Mouse (Mus musculus) forebrain, embryonic 15.5 days (tissue): ENCODE data around the gene Rac1. TPM values are rescaled to one million over a fixed set of nuclear protein-coding genes. Genes with fewer than 3 reads are reported as not detected.

ENCODE experiments used
- ATAC-seq: fragments of 200-750 bp; cut with Nextera tagmentation; replicated peaks from 2 replicates; pipeline ENCODE4 v1.8.0; 2017; ENCODE audit warnings: mild to moderate bottlenecking, moderate TSS enrichment, moderate library complexity
- H3K27ac ChIP-seq: fragments of 300-500 bp; sonication (generic); replicated peaks from 2 replicates; pipeline ENCODE4 v1.5.1; 2015; ENCODE audit warnings: mild to moderate bottlenecking, inconsistent platforms
- H3K27me3 ChIP-seq: fragments of 300-500 bp; sonication (generic); 2 replicates; pipeline ENCODE4 v1.6.1; 2015; ENCODE audit warnings: inconsistent platforms
- H3K36me3 ChIP-seq: fragments of 300-500 bp; sonication (generic); 2 replicates; pipeline ENCODE4 v1.6.1; 2015; ENCODE audit warnings: mild to moderate bottlenecking, inconsistent platforms
- H3K4me1 ChIP-seq: fragments of 300-500 bp; sonication (generic); 2 replicates; pipeline ENCODE4 v1.6.1; 2015; ENCODE audit warnings: inconsistent platforms
- H3K4me2 ChIP-seq: fragments of 300-500 bp; sonication (generic); replicated peaks from 2 replicates; pipeline ENCODE4 v1.6.1; 2015; ENCODE audit warnings: mild to moderate bottlenecking, inconsistent platforms
- H3K4me3 ChIP-seq: fragments of 300-500 bp; sonication (generic); 2 replicates; pipeline ENCODE4 v1.5.1; 2015; ENCODE audit warnings: mild to moderate bottlenecking, inconsistent platforms
- H3K9ac ChIP-seq: fragments of 300-500 bp; sonication (generic); replicated peaks from 2 replicates; pipeline ENCODE4 v1.6.1; 2015; ENCODE audit warnings: mild to moderate bottlenecking, inconsistent platforms
- H3K9me3 ChIP-seq: fragments of 300-500 bp; sonication (generic); 2 replicates; pipeline ENCODE4 v1.6.1; 2016; ENCODE audit warnings: inconsistent platforms
- WGBS: fragments of 180-500 bp; shearing (Covaris S2); methylation state at CpG from one replicate; pipeline ENCODE4 v1.1.7; 2015; ENCODE audit warnings: mixed read lengths; 5-methylcytosine and 5-hydroxymethylcytosine counted together
- polyA plus RNA-seq: library from polyadenylated mRNA; unstranded; fragments of >200 nt; fragmentation: Nextera tagmentation; extraction: Ambion mirVana; gene quantifications from 2 replicates; pipeline ENCODE4 v1.2.1, GENCODE M21; 2015

Rac1 gene
- polyA plus RNA-seq, 1 experiment from 2014 or later = 402 TPM

GRCm38 (mm10) chr5:143464757-143465118 lies 63.1 kb downstream of the Rac1 start:
- H3K9ac ChIP-seq = peak overlapping the region; percentile 75
- WGBS = under 1% methylated on average over 20 of the region's 20 CpGs
- peaks cover 18% of the 10 kb centered on the region for H3K36me3 ChIP-seq
- H3K4me2 ChIP-seq = peak overlapping the region; percentile 79
- peaks cover 16% of the 10 kb centered on the region for H3K4me1 ChIP-seq
- peak; percentile 78; the same call in 1 of the 2 replicates for ATAC-seq
- H3K4me3 ChIP-seq = peak overlapping the region; percentile 78
- H3K27me3 ChIP-seq = no peaks in the 10 kb centered on the region
- H3K9me3 ChIP-seq = no peaks in the 10 kb centered on the region
- H3K27ac ChIP-seq = peak overlapping the region; percentile 58

GRCm38 (mm10) chr5:143464100-143464756 lies 63.6 kb downstream of the Rac1 start, which contains the start of gene Daglb:
Gene Daglb, plus strand, starts transcription at chr5:143464584.
- peak within 1 kb of the TSS; percentile 79 for H3K4me2 ChIP-seq
- peak within 1 kb of the TSS; percentile 58 for H3K27ac ChIP-seq
- H3K27me3 ChIP-seq = no peaks in the 10 kb centered on the region
- 3% methylated on average over 43 of the region's 43 CpGs for WGBS
- H3K9me3 ChIP-seq = no peaks in the 10 kb centered on the region
- peak; percentile 98 for ATAC-seq
- H3K4me3 ChIP-seq = peak within 1 kb of the TSS; percentile 78
- peaks cover 12% of the 10 kb centered on the region for H3K36me3 ChIP-seq
- peaks cover 16% of the 10 kb centered on the region for H3K4me1 ChIP-seq
- H3K9ac ChIP-seq = peak within 1 kb of the TSS; percentile 75

GRCm38 (mm10) chr5:143463671-143464070 lies 64.2 kb downstream of the Rac1 start:
- Histone ChIP-seq H3K27ac (peak overlapping the region; percentile 58; the same call in 1 of the 2 replicates), H3K9me3 (no peaks in the 10 kb centered on the region), H3K4me3 (peak overlapping the region; percentile 78), H3K27me3 (no peaks in the 10 kb centered on the region), H3K36me3 (peaks cover 11% of the 10 kb centered on the region), H3K9ac (peak overlapping the region; percentile 75), H3K4me2 (peak overlapping the region; percentile 79), H3K4me1 (peaks cover 16% of the 10 kb centered on the region)
- ATAC-seq = peak; percentile 27; the same call in 1 of the 2 replicates
- 75% methylated on average over 11 of the region's 11 CpGs for WGBS

Other genes with a start within 250 kb of the Rac1 start
- 0.08 TPM in 1 of 2 replicates, not detected in the other for gene Zfp853, start 234.4 kb downstream of the Rac1 start, polyA plus RNA-seq
- 47.9 and 50.4 TPM in 2 replicates for gene E130309D02Rik, start 212.7 kb downstream of the Rac1 start, polyA plus RNA-seq
- 73.5 and 75.0 TPM in 2 replicates for gene Zdhhc4, start 198.8 kb downstream of the Rac1 start, polyA plus RNA-seq
- 0.42 and 0.88 TPM in 2 replicates for gene Grid2ip, start 170.7 kb downstream of the Rac1 start, polyA plus RNA-seq
- gene Kdelr2, start 124.2 kb downstream of the Rac1 start, polyA plus RNA-seq = 117 and 128 TPM in 2 replicates
- gene Daglb, start 63.5 kb downstream of the Rac1 start, polyA plus RNA-seq = 16.2 and 16.5 TPM in 2 replicates
- 38.4 and 42.6 TPM in 2 replicates for gene Cyth3, start 94.4 kb upstream of the Rac1 start, polyA plus RNA-seq
- gene Usp42, start 204.2 kb upstream of the Rac1 start, polyA plus RNA-seq = 30.4 and 30.7 TPM in 2 replicates